Mouse (Mus musculus) limb, embryonic 13.5 days (tissue): Measurements from ENCODE around the gene Bnip2. TPM values are rescaled to one million over a fixed set of nuclear protein-coding genes. Genes with fewer than 3 reads are reported as not detected.

ENCODE experiments used
- ATAC-seq: fragments of 200-750 bp; cut with Nextera tagmentation; 2 replicates; pipeline ENCODE4 v1.8.0; 2017; ENCODE audit warnings: low read depth, moderate number of reproducible peaks, moderate TSS enrichment; ENCODE audit not compliant: low FRiP score
- H3K27ac ChIP-seq: fragments of 300-500 bp; sonication (generic); 2 replicates; pipeline ENCODE4 v1.5.1; 2015; ENCODE audit warnings: inconsistent platforms, mild to moderate bottlenecking, moderate library complexity
- H3K27me3 ChIP-seq: fragments of 300-500 bp; sonication (generic); 2 replicates; pipeline ENCODE4 v1.6.1; 2015; ENCODE audit warnings: mild to moderate bottlenecking, inconsistent platforms
- H3K36me3 ChIP-seq: fragments of 300-500 bp; sonication (generic); 2 replicates; pipeline ENCODE4 v1.6.1; 2015; ENCODE audit warnings: inconsistent platforms, mild to moderate bottlenecking, moderate library complexity
- H3K4me1 ChIP-seq: fragments of 300-500 bp; sonication (generic); 2 replicates; pipeline ENCODE4 v1.6.1; 2015; ENCODE audit warnings: inconsistent platforms
- H3K4me2 ChIP-seq: fragments of 300-500 bp; sonication (generic); replicated peaks from 2 replicates; pipeline ENCODE4 v1.6.1; 2015; ENCODE audit warnings: inconsistent platforms, mild to moderate bottlenecking, moderate library complexity
- H3K4me3 ChIP-seq: fragments of 300-500 bp; sonication (generic); 2 replicates; pipeline ENCODE4 v1.5.1; 2015; ENCODE audit warnings: moderate library complexity, mild to moderate bottlenecking, inconsistent platforms
- H3K9ac ChIP-seq: fragments of 300-500 bp; sonication (generic); 2 replicates; pipeline ENCODE4 v1.6.1; 2015; ENCODE audit warnings: mild to moderate bottlenecking, inconsistent platforms
- H3K9me3 ChIP-seq: fragments of 300-500 bp; sonication (generic); 2 replicates; pipeline ENCODE4 v1.6.1; 2016; ENCODE audit warnings: inconsistent platforms
- WGBS: fragments of 180-500 bp; shearing (Covaris S2); methylation state at CpG from one replicate; pipeline ENCODE4 v1.1.7; 2015; 5-methylcytosine and 5-hydroxymethylcytosine counted together
- polyA plus RNA-seq: library from polyadenylated mRNA; unstranded; fragments of >200 nt; fragmentation: Nextera tagmentation; extraction: Ambion mirVana; gene quantifications from 2 replicates; pipeline ENCODE4 v1.2.1, GENCODE M21; 2015

The Bnip2 gene
- polyA plus RNA-seq, 1 experiment from 2014 or later, result 111 TPM

DNA sequence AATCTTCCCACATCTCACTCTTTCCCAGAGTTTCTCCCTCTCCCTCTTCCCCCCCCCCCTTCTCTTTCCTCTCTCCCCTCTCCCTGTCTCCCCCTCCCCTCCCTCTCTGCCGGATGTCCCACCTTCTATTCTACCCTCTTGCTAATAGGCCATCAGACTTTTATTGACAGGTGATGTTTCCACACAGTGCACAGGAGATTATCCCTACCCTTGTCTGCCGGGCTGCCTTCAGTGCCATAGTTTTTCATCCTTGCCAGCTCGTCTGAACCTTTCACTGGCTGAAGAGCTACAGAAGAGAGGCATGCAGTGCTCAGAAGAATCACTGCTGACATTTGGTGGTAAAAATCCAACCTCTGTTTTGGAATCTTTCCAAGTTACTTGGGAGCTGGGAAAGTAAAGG is 64.1 kb downstream of the Bnip2 start:
- 53% methylated on average over 3 of the region's 3 CpGs for WGBS
- no peak overlapping the region for H3K9ac ChIP-seq
- H3K9me3 ChIP-seq, result no peaks in the 10 kb centered on the region
- no peak overlapping the region for H3K4me2 ChIP-seq
- no peaks in the 10 kb centered on the region for H3K36me3 ChIP-seq
- no peak for ATAC-seq
- H3K27ac ChIP-seq, result no peak overlapping the region
- H3K4me3 ChIP-seq, result no peak overlapping the region
- peaks cover 17% of the 10 kb centered on the region for H3K4me1 ChIP-seq
- H3K27me3 ChIP-seq, result no peaks in the 10 kb centered on the region

Other genes starting within 250 kb of the Bnip2 start
- 0.08 and 0.24 TPM in 2 replicates for gene Foxb1, start 228.5 kb upstream of the Bnip2 start, polyA plus RNA-seq
- 206 and 213 TPM in 2 replicates for gene Gtf2a2, start 23.1 kb downstream of the Bnip2 start, polyA plus RNA-seq
- gene Gcnt3, start 48.6 kb downstream of the Bnip2 start, polyA plus RNA-seq, result 0.03 TPM in 1 of 2 replicates, not detected in the other
- 5.1 and 5.8 TPM in 2 replicates for gene Fam81a, start 153.1 kb downstream of the Bnip2 start, polyA plus RNA-seq
- 22.2 and 23.7 TPM in 2 replicates for gene Myo1e, start 217.9 kb downstream of the Bnip2 start, polyA plus RNA-seq